8 mouse cellular contexts compared by ENCODE assay signal in the genomic region with DNA sequence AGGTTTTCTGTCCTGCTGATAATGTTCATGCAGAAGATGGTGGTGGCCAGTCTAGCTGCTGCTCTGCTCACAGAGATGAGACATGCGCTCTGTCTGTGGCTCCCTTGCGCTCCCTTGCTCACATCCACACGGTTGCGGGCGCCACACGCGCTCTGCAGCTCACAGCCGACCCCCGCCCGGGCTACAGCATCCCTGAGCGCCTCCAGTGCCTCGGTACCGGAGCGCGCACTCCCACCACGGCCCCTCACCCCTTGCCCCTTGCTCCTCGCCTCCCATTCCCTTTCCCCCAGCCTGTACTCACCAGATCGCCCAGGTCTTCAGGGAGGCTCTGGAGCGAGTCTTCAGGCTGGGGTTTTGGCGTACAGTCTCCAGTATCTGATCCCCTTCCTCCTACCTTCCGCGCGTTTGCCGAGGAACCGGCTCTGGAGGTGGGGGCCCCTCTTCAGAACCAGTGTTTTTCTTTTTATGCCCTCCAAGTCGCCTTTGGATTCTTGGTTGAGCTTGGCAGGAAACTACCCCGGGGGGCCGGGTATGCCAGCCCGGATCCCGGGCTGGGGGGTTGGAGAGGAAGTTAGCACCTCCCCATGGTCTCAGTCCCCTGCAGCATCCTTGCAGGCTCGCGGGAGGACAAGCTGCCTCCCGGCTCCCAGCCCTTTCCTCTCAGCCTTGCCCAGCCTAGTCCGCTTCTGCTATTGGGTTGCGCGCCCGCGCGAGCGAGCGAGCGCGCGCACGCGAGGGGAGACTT. TPM values are rescaled to one million over a fixed set of nuclear protein-coding genes. Genes with fewer than 3 reads are reported as not detected.
DNase-seq lines count a peak whose midpoint lies in the region; ATAC-seq and TF ChIP-seq lines count a peak whose summit lies in the region.

A gene (minus strand): TSS at position 691 of the 745 bp plus-strand sequence.

- DNase-seq in lung, postnatal 36 days: no peak
- DNase-seq in embryo, embryonic 10 days (ENCODE audit: low spot score): peak; percentile 82
- peak; percentile 75 for DNase-seq in layer of hippocampus, adult 9-11 months
- DNase-seq in midbrain, embryonic 11.5 days (ENCODE audit: low spot score, missing footprints): peak; percentile 98
- DNase-seq in stomach, postnatal 0 days (ENCODE audit: low spot score): peak; percentile 47
- no peak for DNase-seq in spleen, postnatal 36 days (ENCODE audit: low spot score in 2 of 2)

- H3K36me3 ChIP-seq in lung, embryonic 15.5 days: no peaks in the 10 kb centered on the region
- H3K36me3 ChIP-seq in heart, embryonic 14.5 days (ENCODE audit: control insufficient read depth, insufficient read depth, low read length): no peaks in the 10 kb centered on the region
- no peaks in the 10 kb centered on the region for H3K36me3 ChIP-seq in midbrain, embryonic 11.5 days (ENCODE audit: control insufficient read depth, insufficient read depth, low read length)
- H3K36me3 ChIP-seq in stomach, postnatal 0 days (ENCODE audit: control insufficient read depth, insufficient read depth, low read length): no peaks in the 10 kb centered on the region

- no peak for TF ChIP-seq EP300 in stomach, postnatal 0 days (optimal IDR thresholded peaks at IDR 0.05)

- H3K9me3 ChIP-seq in lung, embryonic 15.5 days: no peaks in the 10 kb centered on the region
- H3K9me3 ChIP-seq in heart, embryonic 14.5 days (ENCODE audit: control insufficient read depth, low read length): no peaks in the 10 kb centered on the region
- no peaks in the 10 kb centered on the region for H3K9me3 ChIP-seq in midbrain, embryonic 11.5 days (ENCODE audit: control insufficient read depth, low read length)
- H3K9me3 ChIP-seq in stomach, postnatal 0 days (ENCODE audit: control insufficient read depth, low read length): no peaks in the 10 kb centered on the region

- ATAC-seq in lung, embryonic 15.5 days (ENCODE audit: borderline replicate concordance, extremely low read depth, low FRiP score, low TSS enrichment): peak; percentile 83
- peak; percentile 39; the same call in 1 of the 2 replicates for ATAC-seq in heart, embryonic 14.5 days (ENCODE audit: insufficient number of reproducible peaks, insufficient read depth, low FRiP score, low read depth)
- ATAC-seq in midbrain, embryonic 11.5 days (ENCODE audit: low FRiP score): peak; percentile 98
- ATAC-seq in stomach, postnatal 0 days (ENCODE audit: low FRiP score, low TSS enrichment): peak; percentile 71

- H3K4me2 ChIP-seq in lung, embryonic 15.5 days: peak within 1 kb of the TSS; percentile 84
- H3K4me2 ChIP-seq in heart, embryonic 14.5 days (ENCODE audit: low read length): peak within 1 kb of the TSS; percentile 96
- peak within 1 kb of the TSS; percentile 57 for H3K4me2 ChIP-seq in midbrain, embryonic 11.5 days
- peak within 1 kb of the TSS; percentile 75 for H3K4me2 ChIP-seq in stomach, postnatal 0 days (replicated peaks; ENCODE audit: low read depth)

- WGBS in lung, embryonic 15.5 days: under 1% methylated on average over 46 of the region's 46 CpGs
- 1% methylated on average over 46 of the region's 46 CpGs for WGBS in heart, embryonic 14.5 days
- under 1% methylated on average over 46 of the region's 46 CpGs for WGBS in midbrain, embryonic 11.5 days
- WGBS in stomach, postnatal 0 days: under 1% methylated on average over 46 of the region's 46 CpGs

- 0 out of 2 replicates have a peak, but pooled peaks cover 5% of the 10 kb centered on the region for H3K27me3 ChIP-seq in lung, embryonic 15.5 days
- peaks cover 3% of the 10 kb centered on the region for H3K27me3 ChIP-seq in heart, embryonic 14.5 days (ENCODE audit: control insufficient read depth, insufficient read depth, low read length)
- no peaks in the 10 kb centered on the region for H3K27me3 ChIP-seq in midbrain, embryonic 11.5 days (ENCODE audit: control insufficient read depth, insufficient read depth, low read length)
- H3K27me3 ChIP-seq in stomach, postnatal 0 days (ENCODE audit: control insufficient read depth, insufficient read depth, low read length): no peaks in the 10 kb centered on the region

- no peaks in the 10 kb centered on the region for H3K4me1 ChIP-seq in lung, embryonic 15.5 days
- no peaks in the 10 kb centered on the region for H3K4me1 ChIP-seq in heart, embryonic 14.5 days (ENCODE audit: control insufficient read depth in 2 of 2, insufficient read depth in 2 of 2, low read length in 2 of 2)
- H3K4me1 ChIP-seq in midbrain, embryonic 11.5 days (ENCODE audit: control insufficient read depth, insufficient read depth, low read length): no peaks in the 10 kb centered on the region
- no peaks in the 10 kb centered on the region for H3K4me1 ChIP-seq in stomach, postnatal 0 days (replicated peaks; ENCODE audit: control insufficient read depth, insufficient read depth)

- H3K9ac ChIP-seq in lung, embryonic 15.5 days: 0 out of 2 replicates have a peak within 1 kb of the TSS, but pooled peaks have one; percentile 7
- peak within 1 kb of the TSS; percentile 54 for H3K9ac ChIP-seq in heart, embryonic 14.5 days (ENCODE audit: low read length)
- H3K9ac ChIP-seq in midbrain, embryonic 11.5 days (ENCODE audit: low read length): peak within 1 kb of the TSS; percentile 73
- peak within 1 kb of the TSS; percentile 56 for H3K9ac ChIP-seq in stomach, postnatal 0 days (ENCODE audit: low read length)

- no peak within 1 kb of the TSS for H3K27ac ChIP-seq in lung, embryonic 15.5 days
- H3K27ac ChIP-seq in heart, embryonic 14.5 days (replicated peaks in 1 of 2; ENCODE audit: control insufficient read depth in 1 of 2, insufficient read depth in 1 of 2, low read depth in 2 of 2, low read length in 2 of 2): no peak within 1 kb of the TSS
- H3K27ac ChIP-seq in midbrain, embryonic 11.5 days (ENCODE audit: low read depth, low read length): peak within 1 kb of the TSS; percentile 67
- H3K27ac ChIP-seq in stomach, postnatal 0 days (replicated peaks): peak within 1 kb of the TSS; percentile 30; the same call in 1 of the 2 replicates

- TF ChIP-seq CTCF in stomach, postnatal 0 days (IDR thresholded peaks at IDR 0.05; ENCODE audit: low read depth): no peak

- H3K4me3 ChIP-seq in lung, embryonic 15.5 days: peak within 1 kb of the TSS; percentile 45
- peak within 1 kb of the TSS; percentile 48 to 50 for H3K4me3 ChIP-seq in heart, embryonic 14.5 days (ENCODE audit: control insufficient read depth in 1 of 2, insufficient read depth in 1 of 2, low read depth in 1 of 2, low read length in 2 of 2)
- H3K4me3 ChIP-seq in midbrain, embryonic 11.5 days (ENCODE audit: low read depth, low read length): peak within 1 kb of the TSS; percentile 63
- peak within 1 kb of the TSS; percentile 52 for H3K4me3 ChIP-seq in stomach, postnatal 0 days (ENCODE audit: low read depth, low read length)

RNA-seq across cellular contexts. Expression of the gene that starts here (rescaled TPM):
- polyA plus RNA-seq in lung, embryonic 15.5 days (2015; fragmentation: Nextera tagmentation; extraction: Ambion mirVana): 0.50 and 0.65 TPM in 2 replicates
- 0.23 and 0.55 TPM in 2 replicates for polyA plus RNA-seq in heart, embryonic 14.5 days (2014; fragmentation: Nextera tagmentation; extraction: Ambion mirVana)
- polyA plus RNA-seq in midbrain, embryonic 11.5 days (2014; fragmentation: Nextera tagmentation; extraction: Ambion mirVana): 7.2 and 8.5 TPM in 2 replicates
- 1.2 and 1.3 TPM in 2 replicates for polyA plus RNA-seq in stomach, postnatal 0 days (2015; fragmentation: Nextera tagmentation; extraction: Ambion mirVana)

Comparison
In these comparisons a context has a peak if more than half of its experiments do, and no peak if none do; other contexts are left out.
1. Peak in ATAC-seq, H3K4me3 ChIP-seq, H3K9ac ChIP-seq and H3K4me2 ChIP-seq in lung, embryonic 15.5 days; RNA of the gene not detected or under 1 TPM.
2. Peak in ATAC-seq, H3K4me3 ChIP-seq, H3K9ac ChIP-seq and H3K4me2 ChIP-seq in heart, embryonic 14.5 days; RNA of the gene not detected or under 1 TPM.
3. ATAC-seq: peak in every context shown above with its lines; median percentile 98 in midbrain, embryonic 11.5 days; 83 in lung, embryonic 15.5 days; 71 in stomach, postnatal 0 days; 39 in heart, embryonic 14.5 days.
4. H3K27ac ChIP-seq: peak in midbrain, embryonic 11.5 days (single experiment) and stomach, postnatal 0 days (single experiment); none in lung, embryonic 15.5 days (single experiment) and heart, embryonic 14.5 days (0 of 2).
5. H3K9ac ChIP-seq: peak in every context shown above with its lines; median percentile 73 in midbrain, embryonic 11.5 days; 56 in stomach, postnatal 0 days; 54 in heart, embryonic 14.5 days; 7 in lung, embryonic 15.5 days.
6. DNase-seq: peak in embryo, embryonic 10 days (single experiment), layer of hippocampus, adult 9-11 months (single experiment), midbrain, embryonic 11.5 days (single experiment) and stomach, postnatal 0 days (single experiment); none in lung, postnatal 36 days (single experiment) and spleen, postnatal 36 days (0 of 2).
7. Peak in every context shown above with its lines, with median percentiles within 50 percentile points of each other: H3K4me2 ChIP-seq and H3K4me3 ChIP-seq.